Mouse (Mus musculus): ENCODE data around the gene Gucd1.

- no peak for TF ChIP-seq CTCF (IDR thresholded peaks at IDR 0.05; ENCODE audit: low read depth)
- no peak for TF ChIP-seq EP300 (IDR thresholded peaks at IDR 0.05; ENCODE audit: low read depth)
Measured at GRCm38 (mm10) chr10:75430147-75430537, 87.6 kb downstream of the Gucd1 start.

All from heart, postnatal 0 days (tissue).